Mouse (Mus musculus) CD4-positive, CD25-positive, alpha-beta regulatory T cell, adult 4 months (primary cell): ENCODE results near the gene Chmp2b. TPM values are rescaled to one million over a fixed set of nuclear protein-coding genes. Genes with fewer than 3 reads are reported as not detected.

Experiments
- ATAC-seq: one replicate; pipeline ENCODE4 v1.8.0; 2017
- polyA plus RNA-seq, 2 experiments: library from polyadenylated mRNA; unstranded; fragments of 100-300 nt; shearing (Covaris generic); gene quantifications; one replicate each; pipeline ENCODE4 v1.2.1; 2017

The Chmp2b gene
- 10 to 100 TPM; 17.0 to 18.1 TPM for polyA plus RNA-seq

DNA sequence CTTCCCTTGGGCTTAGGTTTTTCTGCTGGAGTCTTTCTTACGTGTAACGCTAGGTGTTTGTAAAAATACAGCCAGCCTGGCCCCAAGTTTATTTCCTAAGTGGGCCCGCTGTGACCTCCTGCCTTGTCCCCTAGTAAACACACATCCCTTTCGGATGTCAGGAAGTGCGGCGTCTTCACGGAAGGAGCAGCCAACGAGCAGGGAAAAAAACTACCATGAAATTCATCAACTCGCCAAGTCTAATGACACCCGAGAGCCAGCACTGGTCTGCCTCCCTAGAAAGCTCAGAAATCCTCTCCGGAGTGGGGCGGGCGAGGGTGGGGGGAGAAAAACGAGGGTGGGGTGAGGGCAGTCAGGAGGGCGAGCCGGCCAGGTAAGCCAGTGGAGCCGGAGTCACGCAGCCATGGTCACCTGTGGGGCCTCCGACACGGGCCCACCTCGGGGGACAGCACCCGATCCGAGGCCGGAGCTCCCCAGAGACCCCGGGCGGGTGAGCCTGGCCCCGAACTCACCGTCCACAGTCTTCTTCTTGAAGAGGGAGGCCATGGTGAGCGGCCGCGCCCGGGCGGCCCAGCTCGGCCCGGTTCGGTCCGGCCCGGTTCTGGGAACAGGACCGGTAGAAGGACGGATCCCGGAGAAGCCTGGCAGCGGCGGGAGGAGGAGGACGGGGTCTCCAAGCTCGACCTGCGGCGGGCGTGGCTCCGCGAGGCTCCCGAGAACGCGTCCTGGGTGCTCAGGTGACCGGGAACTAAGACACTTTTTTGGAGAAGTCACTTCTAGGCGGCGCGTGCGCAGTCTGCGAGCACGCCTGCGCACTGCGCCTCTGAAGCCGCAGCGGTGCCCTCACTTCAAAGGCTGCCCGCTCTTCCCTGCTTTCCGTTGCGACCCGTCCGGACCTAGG is at the start of gene Chmp2b:
Gene Chmp2b (minus strand): TSS at position 764 of the 901 bp plus-strand sequence.
- peak; percentile 93 for ATAC-seq

- ATAC-seq, result no peak
Measured at GRCm38 (mm10) chr16:65611678-65612077, 49.2 kb upstream of the Chmp2b start.

GRCm38 (mm10) chr16:65600798-65601197 is 38.3 kb upstream of the Chmp2b start:
- ATAC-seq, result no peak

GRCm38 (mm10) chr16:65586111-65586865 is 23.8 kb upstream of the Chmp2b start:
- no peak for ATAC-seq

DNA sequence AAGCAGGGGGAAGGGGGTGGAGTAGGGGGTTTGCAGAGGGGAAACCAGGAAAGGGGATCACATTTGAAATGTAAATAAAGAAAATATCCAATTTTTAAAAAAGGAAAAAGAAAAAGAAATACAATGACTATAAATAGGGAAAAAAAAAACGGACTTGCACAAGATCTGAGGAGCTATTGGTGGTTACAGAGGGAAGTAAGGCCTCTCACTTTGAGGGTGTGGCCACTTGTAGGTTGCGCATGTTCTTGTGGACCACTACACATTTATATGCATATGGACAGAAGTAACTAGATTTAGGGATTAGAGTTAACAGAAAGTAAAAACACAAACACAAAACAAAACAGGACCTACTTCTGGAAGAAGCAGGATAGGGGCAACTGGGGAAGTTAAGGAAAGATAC is 23.2 kb upstream of the Chmp2b start:
- ATAC-seq, result no peak

- no peak for ATAC-seq
Measured at GRCm38 (mm10) chr16:65577298-65578029, 14.9 kb upstream of the Chmp2b start.

- no peak for ATAC-seq
Measured at GRCm38 (mm10) chr16:65568853-65569252, 6.3 kb upstream of the Chmp2b start.

DNA sequence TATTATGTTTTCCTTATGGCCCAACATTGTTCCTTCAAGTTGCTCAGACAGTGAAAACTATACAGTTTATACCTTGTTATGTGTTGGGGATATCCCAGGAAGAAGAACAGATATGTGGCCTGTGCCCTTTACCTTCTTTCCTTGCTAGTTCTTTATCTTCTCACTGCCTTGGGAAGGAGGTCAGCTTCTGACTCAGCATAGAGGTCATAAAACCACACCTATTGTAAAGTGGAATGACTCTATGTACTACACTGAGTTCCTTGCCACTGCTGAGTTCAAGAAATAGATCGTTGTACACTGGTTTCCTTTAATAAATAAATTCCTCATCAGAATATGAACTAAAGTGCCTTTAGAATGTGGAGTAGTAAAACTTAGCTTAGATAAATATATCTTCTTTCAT is 2.4 kb upstream of the Chmp2b start:
- ATAC-seq, result no peak

DNA sequence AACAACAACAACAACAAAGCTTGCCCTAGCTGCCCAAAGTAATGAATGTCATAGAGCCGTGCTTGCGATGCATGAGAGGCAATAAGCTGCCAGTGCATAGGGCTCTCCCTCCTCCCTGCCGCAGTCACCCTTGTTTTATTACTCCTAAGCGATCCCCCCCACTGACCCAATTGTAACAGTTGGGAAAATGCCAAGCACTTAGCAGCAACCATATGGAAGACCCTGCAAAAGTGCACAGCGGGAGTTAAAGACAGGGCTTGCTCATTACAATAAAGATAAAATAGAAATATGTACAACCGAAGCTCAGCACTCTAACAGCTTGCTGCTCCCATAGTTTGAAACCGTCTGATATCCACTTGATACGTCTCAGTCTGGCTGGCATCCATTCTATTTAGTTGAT is 1.8 kb upstream of the Chmp2b start:
- no peak for ATAC-seq

DNA sequence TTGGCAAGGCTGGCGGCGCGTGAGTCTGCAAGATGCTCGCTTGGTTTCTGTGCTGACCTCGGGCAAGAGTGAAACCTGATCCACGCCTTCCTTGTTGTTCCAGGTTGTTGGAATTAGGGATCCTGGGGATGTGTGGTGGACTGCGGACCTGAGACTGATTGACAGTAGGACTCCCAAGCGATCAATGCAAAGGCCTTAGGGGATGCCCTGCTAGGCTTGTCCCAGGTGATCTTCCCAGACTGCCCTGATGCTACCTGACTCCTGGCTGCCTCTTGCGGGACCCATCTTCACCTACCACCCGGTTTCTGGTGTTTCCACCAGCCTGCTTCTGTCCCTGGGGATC is 309 bp upstream of the Chmp2b start:
- no peak for ATAC-seq

- ATAC-seq, result peak; percentile 12
Measured at GRCm38 (mm10) chr16:65560996-65561962, 1.2 kb downstream of the Chmp2b start.

DNA sequence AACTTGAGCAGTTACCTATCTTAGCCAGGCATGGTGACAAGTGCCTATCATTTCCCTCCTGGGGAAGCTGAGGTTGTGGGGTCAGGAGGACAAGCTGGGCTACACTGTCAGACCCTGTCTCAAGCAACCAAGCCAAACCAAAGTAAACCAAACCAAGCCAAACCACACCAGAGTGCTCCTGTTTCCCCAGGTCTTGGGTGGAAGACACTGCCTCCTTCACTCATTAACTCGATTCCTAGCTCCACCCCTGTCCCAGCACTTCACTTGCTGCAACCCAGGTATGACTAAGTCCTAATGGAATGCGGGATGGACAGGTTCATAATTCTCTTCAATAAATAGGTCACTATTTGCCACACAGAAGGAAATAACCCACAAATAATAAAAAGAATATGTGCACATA is 2.9 kb downstream of the Chmp2b start:
- ATAC-seq, result no peak

- no peak for ATAC-seq
Measured at GRCm38 (mm10) chr16:65557369-65557768, 5.2 kb downstream of the Chmp2b start.

DNA sequence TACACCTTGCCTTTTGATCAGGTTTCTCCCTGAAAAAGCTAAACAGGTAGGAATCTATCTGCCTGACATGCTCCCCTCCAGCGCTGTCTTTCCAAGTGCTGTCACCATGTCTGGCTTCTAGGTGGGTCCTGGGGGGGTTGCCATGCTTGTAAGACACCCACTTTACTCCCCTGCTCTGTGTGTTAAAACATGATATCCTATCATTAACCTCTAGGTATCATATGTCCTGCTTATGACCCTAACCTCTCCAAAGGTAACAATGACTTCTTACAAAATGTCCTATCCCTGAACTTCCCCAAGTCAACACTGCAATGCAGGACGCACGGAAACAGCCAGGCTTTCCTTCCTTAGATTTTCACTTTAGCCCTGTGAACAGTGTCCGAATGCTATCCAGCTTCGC is 8.3 kb downstream of the Chmp2b start:
- no peak for ATAC-seq

DNA sequence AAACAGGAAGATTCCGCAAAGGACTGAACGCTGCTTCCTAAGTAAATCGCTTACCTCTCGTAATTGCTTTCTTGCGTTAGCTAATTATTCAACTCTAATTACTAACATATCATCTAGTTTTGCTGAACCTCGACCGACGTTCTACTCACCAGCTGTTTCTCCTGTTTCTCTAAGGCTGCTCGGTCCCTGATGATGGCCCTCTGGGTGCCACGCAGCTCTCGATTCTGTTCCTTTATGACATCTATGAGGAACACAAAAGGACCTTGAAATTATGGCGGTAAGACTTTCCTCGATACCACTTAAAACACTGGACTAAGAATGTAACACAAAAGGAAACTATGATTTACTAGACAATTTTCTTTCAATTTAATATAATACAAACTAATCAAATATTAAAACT is 11.7 kb downstream of the Chmp2b start:
- no peak for ATAC-seq

DNA sequence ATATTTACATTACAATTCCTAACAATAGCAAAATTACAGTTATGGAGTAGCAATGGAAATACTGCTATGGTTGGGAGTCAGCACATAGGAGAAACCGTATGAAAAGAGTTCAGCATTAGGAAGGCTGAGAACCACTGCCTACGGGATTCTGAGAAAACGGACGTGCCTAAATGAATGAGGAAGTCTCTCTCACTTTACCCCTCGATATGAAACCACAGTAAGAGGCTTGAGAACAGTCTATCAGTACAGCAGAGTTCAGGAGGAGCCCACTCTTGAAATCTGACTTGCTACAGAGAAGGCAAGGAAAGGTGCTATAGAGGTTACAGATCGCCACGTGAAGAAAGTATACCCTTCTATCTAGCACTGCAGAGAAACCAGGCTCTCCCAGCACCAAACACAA is 13.6 kb downstream of the Chmp2b start:
- no peak for ATAC-seq

DNA sequence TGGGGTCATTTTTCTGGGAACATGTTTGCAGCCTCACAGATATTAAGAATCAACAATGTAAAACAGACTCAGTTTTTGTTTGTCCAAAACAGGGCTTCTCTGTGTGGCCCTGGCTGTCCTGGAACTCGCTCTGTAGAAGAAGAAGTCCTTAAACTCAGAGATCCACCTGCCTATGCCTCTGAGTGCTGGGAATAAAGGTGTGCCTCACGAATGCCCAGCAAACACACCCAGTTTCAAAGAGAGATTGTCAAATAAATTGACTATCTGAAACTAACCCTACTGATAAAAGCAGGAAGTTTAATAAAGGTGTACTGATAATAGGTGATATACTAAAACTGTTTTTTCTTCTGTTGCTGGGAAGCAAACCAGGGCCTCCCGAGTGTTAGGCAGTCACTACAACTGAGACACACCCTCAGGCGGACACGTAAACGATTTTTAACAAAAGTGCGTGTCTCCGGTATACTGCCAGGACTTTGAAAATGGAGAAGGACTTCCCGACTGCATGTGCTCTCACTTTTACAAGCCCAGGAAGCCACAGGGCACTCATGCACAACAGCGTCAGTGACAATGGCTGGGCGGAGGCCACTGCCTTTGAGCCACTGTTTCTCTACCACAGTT is 18.7 kb downstream of the Chmp2b start:
- ATAC-seq, result no peak

DNA sequence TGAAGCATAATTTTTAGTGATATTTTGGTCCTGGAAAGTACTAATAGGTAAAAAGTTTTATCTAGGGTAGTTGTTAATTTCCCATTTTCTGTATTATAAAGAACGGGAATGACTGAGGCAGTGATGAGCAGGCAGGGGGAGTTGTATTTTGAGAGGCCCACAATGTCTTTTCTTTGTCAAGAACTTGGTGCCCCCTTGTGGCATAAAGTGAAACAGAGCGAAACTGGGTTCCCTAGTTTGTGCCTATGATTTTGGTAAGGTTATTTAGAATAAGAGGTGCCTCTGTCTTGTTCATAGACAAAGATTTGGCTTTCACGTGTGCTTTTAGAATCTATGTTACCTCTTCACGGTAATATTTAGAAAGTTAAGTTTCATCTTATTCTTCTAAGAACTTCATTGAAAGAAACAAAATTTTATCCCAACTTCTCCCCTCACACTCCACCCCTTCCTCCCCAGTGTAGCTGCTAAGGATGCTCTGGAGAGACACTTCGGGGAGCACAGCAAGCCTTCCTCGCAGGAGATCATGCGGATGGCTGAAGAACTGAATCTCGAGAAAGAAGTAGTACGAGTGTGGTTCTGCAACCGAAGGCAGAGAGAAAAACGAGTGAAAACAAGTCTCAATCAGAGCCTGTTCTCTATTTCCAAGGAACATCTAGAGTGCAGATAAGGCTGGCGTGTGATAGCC is 29.1 kb downstream of the Chmp2b start:
- no peak for ATAC-seq

- ATAC-seq, result no peak
Measured at GRCm38 (mm10) chr16:65531663-65532062, 30.9 kb downstream of the Chmp2b start.

GRCm38 (mm10) chr16:65529589-65529988 is 32.9 kb downstream of the Chmp2b start:
- no peak for ATAC-seq

DNA sequence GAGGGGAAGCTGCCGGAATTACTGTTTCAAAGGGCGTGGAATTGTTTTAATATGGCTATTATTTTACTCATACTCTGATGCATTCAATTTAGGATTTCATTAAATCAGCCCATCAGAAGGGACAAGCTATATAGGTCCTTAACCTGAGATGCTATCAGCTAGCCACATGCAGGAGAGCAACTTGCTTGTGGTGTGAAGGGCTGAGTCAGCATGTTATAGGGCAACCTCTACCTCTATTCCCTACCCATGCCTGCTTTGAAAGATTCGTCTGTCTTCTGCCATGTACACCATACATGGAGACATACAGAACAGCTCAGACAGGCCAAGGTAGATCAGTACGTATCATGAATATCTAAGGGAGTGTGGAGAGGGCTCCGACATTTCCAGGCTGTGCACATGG is 35.8 kb downstream of the Chmp2b start:
- no peak for ATAC-seq
